Mouse (Mus musculus): ENCODE data around the gene Cerk. TPM values are rescaled to one million over a fixed set of nuclear protein-coding genes. Genes with fewer than 3 reads are reported as not detected.
"Not testable (repeated sequence)": the region's sequence is repeated elsewhere in the genome, so short reads cannot be mapped to it uniquely, and the experiment has no call there.

Gene Cerk
- polyA plus RNA-seq, 1 experiment from 2014 or later: 13.6 TPM

DNA sequence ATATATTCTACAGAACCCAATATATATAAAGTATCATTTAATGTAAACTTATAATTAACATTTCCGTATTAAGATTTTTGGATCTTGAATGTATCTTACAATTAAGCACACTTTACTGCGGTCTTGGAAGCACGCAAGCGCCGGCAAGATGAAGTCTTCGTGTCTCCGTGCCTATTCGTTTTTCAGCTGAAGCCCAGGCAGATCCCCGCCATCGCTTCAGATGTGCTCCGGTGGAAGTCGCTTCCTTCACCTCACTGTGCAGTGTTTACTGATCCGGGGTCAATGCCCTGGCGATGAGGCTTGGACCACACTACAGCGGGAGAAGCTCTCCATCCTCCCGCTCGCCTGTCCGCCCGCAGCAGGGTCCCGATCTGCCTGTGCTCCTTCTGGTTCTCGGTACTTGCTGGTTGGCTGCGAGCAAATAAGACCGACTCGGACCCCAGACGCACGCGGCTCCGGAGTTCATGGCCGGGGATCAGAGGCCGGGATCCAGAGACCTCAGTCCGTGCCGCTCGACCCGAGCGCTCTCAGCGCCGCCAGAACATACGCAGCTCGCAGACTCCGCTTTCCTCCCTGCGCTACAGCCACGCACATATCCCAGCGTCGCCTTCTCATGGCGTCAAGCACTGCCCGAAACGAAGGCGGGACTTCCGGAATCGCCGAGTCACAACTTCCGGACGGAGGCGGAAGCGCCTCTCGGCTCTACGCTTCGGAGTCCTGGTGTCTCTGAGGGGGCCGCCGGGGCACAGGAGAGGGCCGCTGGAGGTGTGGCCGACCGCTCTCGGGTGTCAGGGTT, 28.0 kb upstream of the Cerk start, which contains the start of gene Tbc1d22a:
Gene Tbc1d22a (plus strand): TSS at position 707 of the 796 bp plus-strand sequence.
- H3K9me3 ChIP-seq (ENCODE audit: low read length): no peaks in the 10 kb centered on the region
- no peaks in the 10 kb centered on the region for H3K36me3 ChIP-seq (ENCODE audit: insufficient read depth, low read length)
- under 1% methylated on average over 64 of the region's 64 CpGs for WGBS
- H3K4me2 ChIP-seq (replicated peaks; ENCODE audit: low read depth, low read length): peak within 1 kb of the TSS; percentile 95
- peak within 1 kb of the TSS; percentile 90 for H3K27ac ChIP-seq (ENCODE audit: low read length)
- H3K9ac ChIP-seq (replicated peaks; ENCODE audit: low read length): peak within 1 kb of the TSS; percentile 85
- peak within 1 kb of the TSS; percentile 84 for H3K4me3 ChIP-seq (ENCODE audit: low read length)
- peak; percentile 93 for ATAC-seq (ENCODE audit: low FRiP score, low TSS enrichment)
- no peaks in the 10 kb centered on the region for H3K27me3 ChIP-seq (ENCODE audit: insufficient read depth, low read length)
- H3K4me1 ChIP-seq (ENCODE audit: insufficient read depth, low read length): peaks cover 17% of the 10 kb centered on the region

DNA sequence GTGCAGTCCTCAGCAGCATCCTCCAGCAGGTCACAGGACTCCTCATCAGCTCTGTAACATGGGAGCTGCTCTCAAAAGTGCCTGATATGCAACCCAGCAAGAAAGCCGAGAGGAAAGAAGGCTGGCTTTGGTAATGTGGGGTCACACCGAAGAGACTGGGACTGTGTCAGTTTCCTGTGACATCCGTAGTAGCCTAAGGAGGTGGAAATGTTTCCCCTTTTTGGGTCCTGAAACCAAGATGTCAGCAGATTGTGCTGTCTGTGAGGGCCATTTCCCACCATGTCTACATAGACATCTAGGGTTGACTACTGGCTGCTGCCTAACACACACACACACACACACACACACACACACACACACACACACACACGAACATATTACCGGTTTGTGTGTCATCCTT, 26.3 kb upstream of the Cerk start:
- not testable (repeated sequence) for H3K9ac ChIP-seq (replicated peaks; ENCODE audit: low read length); H3K4me2 ChIP-seq (replicated peaks; ENCODE audit: low read depth, low read length); H3K27ac ChIP-seq (ENCODE audit: low read length); ATAC-seq (ENCODE audit: low FRiP score, low TSS enrichment); H3K9me3 ChIP-seq (ENCODE audit: low read length); H3K4me3 ChIP-seq (ENCODE audit: low read length); H3K36me3 ChIP-seq (ENCODE audit: insufficient read depth, low read length); H3K27me3 ChIP-seq (ENCODE audit: insufficient read depth, low read length)
- peaks cover 17% of the 10 kb centered on the region for H3K4me1 ChIP-seq (ENCODE audit: insufficient read depth, low read length)
- 83% methylated on average over 5 of the region's 5 CpGs for WGBS

DNA sequence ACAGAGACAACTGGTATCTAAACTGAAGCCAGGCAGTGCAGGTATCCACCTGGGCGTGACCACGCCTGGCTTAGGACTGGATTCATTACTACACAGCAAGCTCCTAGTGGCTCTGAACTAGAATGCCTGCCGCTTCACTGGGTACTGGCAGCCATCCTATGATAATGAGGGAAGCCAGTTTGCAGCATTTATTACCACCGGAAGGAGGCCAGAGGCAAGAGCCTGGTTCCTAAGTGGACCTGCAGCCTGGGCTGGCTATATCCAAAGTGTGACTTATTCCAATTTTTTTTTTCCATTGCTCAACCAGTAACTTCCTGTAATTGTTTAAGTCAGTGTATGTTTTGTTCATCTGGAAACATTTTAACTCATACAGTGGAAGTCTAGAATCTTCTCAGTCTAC, 20.4 kb upstream of the Cerk start:
- Histone ChIP-seq H3K27ac (ENCODE audit: low read length) (peak overlapping the region; percentile 50; the same call in 1 of the 2 replicates), H3K36me3 (ENCODE audit: insufficient read depth, low read length) (no peaks in the 10 kb centered on the region), H3K27me3 (ENCODE audit: insufficient read depth, low read length) (no peaks in the 10 kb centered on the region), H3K4me3 (ENCODE audit: low read length) (no peak overlapping the region), H3K4me1 (ENCODE audit: insufficient read depth, low read length) (peaks cover 25% of the 10 kb centered on the region), H3K9ac (replicated peaks; ENCODE audit: low read length) (no peak overlapping the region), H3K9me3 (ENCODE audit: low read length) (no peaks in the 10 kb centered on the region), H3K4me2 (replicated peaks; ENCODE audit: low read depth, low read length) (no peak overlapping the region)
- 61% methylated on average over 4 of the region's 4 CpGs for WGBS
- ATAC-seq (ENCODE audit: low FRiP score, low TSS enrichment): 0 out of 2 replicates have a peak, but pooled peaks have one; percentile 19

DNA sequence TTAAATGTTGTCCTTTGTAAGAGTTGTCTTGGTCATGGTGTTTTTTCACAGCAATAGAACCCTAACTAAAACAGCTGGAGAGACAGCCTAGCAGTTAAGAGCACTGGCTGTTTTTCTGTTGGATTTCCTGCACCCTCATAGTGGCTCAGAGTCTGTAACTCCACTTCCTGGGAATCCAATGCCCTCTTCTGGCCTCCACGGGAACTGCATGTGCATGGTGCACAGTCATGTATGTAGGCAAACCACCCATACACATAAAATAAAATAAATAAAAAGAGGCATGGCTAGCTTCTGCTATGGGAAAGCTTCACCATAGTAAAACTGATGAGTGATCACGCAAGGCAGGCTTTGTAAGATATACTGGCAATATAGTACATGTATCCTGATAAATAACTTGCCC, 19.4 kb upstream of the Cerk start:
- Histone ChIP-seq H3K9me3 (ENCODE audit: low read length) (no peaks in the 10 kb centered on the region), H3K27ac (ENCODE audit: low read length) (no peak overlapping the region), H3K4me1 (ENCODE audit: insufficient read depth, low read length) (peaks cover 35% of the 10 kb centered on the region), H3K9ac (replicated peaks; ENCODE audit: low read length) (no peak overlapping the region), H3K27me3 (ENCODE audit: insufficient read depth, low read length) (no peaks in the 10 kb centered on the region), H3K4me2 (replicated peaks; ENCODE audit: low read depth, low read length) (no peak overlapping the region), H3K36me3 (ENCODE audit: insufficient read depth, low read length) (no peaks in the 10 kb centered on the region), H3K4me3 (ENCODE audit: low read length) (no peak overlapping the region)
- 67% methylated on average over 2 of the region's 2 CpGs for WGBS
- no peak for ATAC-seq (ENCODE audit: low FRiP score, low TSS enrichment)

DNA sequence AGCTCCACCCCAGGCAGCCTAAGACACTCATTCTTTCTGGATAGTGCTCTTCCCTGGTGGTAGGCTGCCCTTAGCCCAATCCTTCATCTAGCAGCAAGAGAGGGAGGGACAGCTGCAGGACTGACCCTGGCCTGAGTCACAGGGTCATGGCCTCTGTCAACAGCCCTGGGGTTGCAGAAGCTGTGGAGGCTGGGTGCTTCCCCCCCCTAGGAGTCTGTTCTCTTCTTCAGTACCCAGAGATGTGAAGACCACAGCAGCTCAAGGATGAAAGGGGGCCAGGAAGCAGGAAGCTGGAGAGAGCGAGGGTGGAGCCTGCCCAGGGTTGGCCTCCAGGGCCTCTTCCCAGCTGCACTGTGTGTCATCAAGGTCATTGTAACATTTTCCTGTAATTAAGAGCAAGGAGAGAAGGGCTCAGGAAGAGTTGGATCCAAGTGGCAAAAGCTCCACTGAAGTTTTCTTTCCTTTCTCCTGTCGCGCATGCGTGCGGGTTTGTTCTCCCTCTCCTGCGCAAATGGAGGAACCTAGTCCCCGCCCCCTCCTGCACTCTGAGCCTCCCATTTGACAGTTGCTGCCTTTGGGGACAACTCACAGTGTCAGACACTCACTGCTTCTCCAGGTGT, 18.1 kb upstream of the Cerk start:
- H3K4me3 ChIP-seq (ENCODE audit: low read length): no peak overlapping the region
- peak overlapping the region; percentile 28; the same call in 1 of the 2 replicates for H3K27ac ChIP-seq (ENCODE audit: low read length)
- H3K36me3 ChIP-seq (ENCODE audit: insufficient read depth, low read length): no peaks in the 10 kb centered on the region
- no peaks in the 10 kb centered on the region for H3K27me3 ChIP-seq (ENCODE audit: insufficient read depth, low read length)
- no peaks in the 10 kb centered on the region for H3K9me3 ChIP-seq (ENCODE audit: low read length)
- no peak for ATAC-seq (ENCODE audit: low FRiP score, low TSS enrichment)
- WGBS: 36% methylated on average over 7 of the region's 7 CpGs
- H3K9ac ChIP-seq (replicated peaks; ENCODE audit: low read length): no peak overlapping the region
- H3K4me2 ChIP-seq (replicated peaks; ENCODE audit: low read depth, low read length): no peak overlapping the region
- peaks cover 37% of the 10 kb centered on the region for H3K4me1 ChIP-seq (ENCODE audit: insufficient read depth, low read length)

DNA sequence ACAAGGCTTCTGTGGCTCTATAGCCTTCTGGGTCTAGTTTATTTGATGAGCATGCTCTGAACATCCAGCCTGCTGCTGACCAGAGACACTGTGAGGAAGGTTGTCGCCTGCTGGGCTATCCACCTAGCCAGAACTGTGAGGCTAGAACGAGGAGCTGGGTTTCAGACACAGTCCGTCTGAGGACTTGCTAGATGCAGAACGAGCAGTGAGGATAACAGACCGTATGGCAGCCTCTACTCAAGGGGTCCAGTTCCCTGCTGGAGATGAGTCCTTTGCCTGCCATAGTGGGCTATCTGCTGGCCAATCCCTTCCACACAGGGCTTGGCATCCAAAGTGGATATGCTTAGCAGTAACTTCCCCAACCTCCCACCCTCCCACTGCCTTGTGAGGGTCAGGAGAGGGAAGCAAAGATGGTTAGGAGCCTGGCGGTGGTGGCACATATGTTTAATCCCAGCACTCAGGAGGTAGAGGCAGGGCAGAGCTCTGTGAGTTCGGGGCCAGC, 17.4 kb upstream of the Cerk start:
- peaks cover 37% of the 10 kb centered on the region for H3K4me1 ChIP-seq (ENCODE audit: insufficient read depth, low read length)
- whole genome bisulfite sequencing: 74% methylated on average over 7 of the region's 7 CpGs
- H3K27me3 ChIP-seq (ENCODE audit: insufficient read depth, low read length): no peaks in the 10 kb centered on the region
- no peaks in the 10 kb centered on the region for H3K36me3 ChIP-seq (ENCODE audit: insufficient read depth, low read length)
- H3K9ac ChIP-seq (replicated peaks; ENCODE audit: low read length): no peak overlapping the region
- H3K4me2 ChIP-seq (replicated peaks; ENCODE audit: low read depth, low read length): no peak overlapping the region
- no peak for ATAC-seq (ENCODE audit: low FRiP score, low TSS enrichment)
- no peaks in the 10 kb centered on the region for H3K9me3 ChIP-seq (ENCODE audit: low read length)
- no peak overlapping the region for H3K4me3 ChIP-seq (ENCODE audit: low read length)
- peak overlapping the region; percentile 36; the same call in 1 of the 2 replicates for H3K27ac ChIP-seq (ENCODE audit: low read length)

DNA sequence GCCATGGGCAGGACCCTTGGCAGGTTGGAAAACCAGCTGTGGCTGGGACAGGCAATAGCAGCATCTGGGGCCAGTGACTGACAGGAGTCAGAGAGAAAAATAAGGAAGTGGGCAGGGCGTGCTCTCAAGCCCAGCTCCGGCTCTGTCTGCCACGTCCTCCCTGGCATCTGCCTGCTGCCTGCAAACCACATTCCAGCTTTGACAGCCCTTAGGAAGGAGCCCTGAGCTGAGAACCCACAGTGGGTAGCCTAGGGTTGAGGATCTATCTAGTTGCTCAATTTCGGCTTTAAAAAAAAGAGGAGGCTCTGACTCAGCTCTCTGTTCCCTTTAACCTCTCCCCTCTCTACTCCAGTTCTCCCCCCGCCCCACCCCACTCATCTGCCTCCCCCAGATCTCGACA, 16.7 kb upstream of the Cerk start:
- H3K4me3 ChIP-seq (ENCODE audit: low read length): no peak overlapping the region
- no peaks in the 10 kb centered on the region for H3K36me3 ChIP-seq (ENCODE audit: insufficient read depth, low read length)
- no peak overlapping the region for H3K9ac ChIP-seq (replicated peaks; ENCODE audit: low read length)
- 14% methylated on average over 6 of the region's 6 CpGs for WGBS
- H3K4me2 ChIP-seq (replicated peaks; ENCODE audit: low read depth, low read length): no peak overlapping the region
- peaks cover 37% of the 10 kb centered on the region for H3K4me1 ChIP-seq (ENCODE audit: insufficient read depth, low read length)
- no peaks in the 10 kb centered on the region for H3K27me3 ChIP-seq (ENCODE audit: insufficient read depth, low read length)
- ATAC-seq (ENCODE audit: low FRiP score, low TSS enrichment): no peak
- H3K27ac ChIP-seq (ENCODE audit: low read length): peak overlapping the region; percentile 36; the same call in 1 of the 2 replicates
- no peaks in the 10 kb centered on the region for H3K9me3 ChIP-seq (ENCODE audit: low read length)

DNA sequence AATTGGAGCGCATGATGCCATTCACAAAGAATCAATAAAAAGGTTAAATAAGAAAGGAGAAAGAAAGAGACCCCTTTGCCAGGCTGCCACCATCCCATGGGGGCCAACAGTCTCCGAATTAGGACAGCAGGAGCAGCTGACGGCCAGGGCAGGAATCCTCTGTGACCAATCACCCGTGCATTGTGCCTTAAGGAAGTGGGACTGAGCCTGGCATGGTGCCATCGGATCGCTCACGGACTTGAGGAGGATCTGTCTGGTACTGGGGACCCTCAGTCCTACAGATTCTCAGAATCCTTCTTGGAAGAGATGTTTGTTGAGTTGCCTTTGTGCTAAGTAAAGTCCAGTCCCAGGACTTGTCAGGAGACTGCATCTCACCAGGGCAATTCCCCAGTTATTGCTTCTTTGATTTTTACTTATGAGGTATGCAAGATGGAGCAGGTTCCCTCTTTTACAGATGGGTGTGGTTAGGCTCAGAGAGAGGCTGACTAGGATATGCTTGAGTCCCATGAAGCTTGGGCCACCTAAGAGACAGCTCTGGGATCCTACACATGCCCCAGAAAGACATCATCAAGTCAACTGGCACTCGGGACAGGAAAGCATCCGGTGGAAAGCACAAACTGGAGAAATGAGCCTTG, 15.9 kb upstream of the Cerk start:
- no peaks in the 10 kb centered on the region for H3K36me3 ChIP-seq (ENCODE audit: insufficient read depth, low read length)
- H3K4me3 ChIP-seq (ENCODE audit: low read length): no peak overlapping the region
- H3K4me2 ChIP-seq (replicated peaks; ENCODE audit: low read depth, low read length): no peak overlapping the region
- H3K9ac ChIP-seq (replicated peaks; ENCODE audit: low read length): 0 out of 2 replicates have a peak overlapping the region, but pooled peaks have one; percentile 27
- WGBS: 51% methylated on average over 9 of the region's 9 CpGs
- H3K27ac ChIP-seq (ENCODE audit: low read length): peak overlapping the region; percentile 39
- no peak for ATAC-seq (ENCODE audit: low FRiP score, low TSS enrichment)
- peaks cover 37% of the 10 kb centered on the region for H3K4me1 ChIP-seq (ENCODE audit: insufficient read depth, low read length)
- H3K9me3 ChIP-seq (ENCODE audit: low read length): no peaks in the 10 kb centered on the region
- no peaks in the 10 kb centered on the region for H3K27me3 ChIP-seq (ENCODE audit: insufficient read depth, low read length)

DNA sequence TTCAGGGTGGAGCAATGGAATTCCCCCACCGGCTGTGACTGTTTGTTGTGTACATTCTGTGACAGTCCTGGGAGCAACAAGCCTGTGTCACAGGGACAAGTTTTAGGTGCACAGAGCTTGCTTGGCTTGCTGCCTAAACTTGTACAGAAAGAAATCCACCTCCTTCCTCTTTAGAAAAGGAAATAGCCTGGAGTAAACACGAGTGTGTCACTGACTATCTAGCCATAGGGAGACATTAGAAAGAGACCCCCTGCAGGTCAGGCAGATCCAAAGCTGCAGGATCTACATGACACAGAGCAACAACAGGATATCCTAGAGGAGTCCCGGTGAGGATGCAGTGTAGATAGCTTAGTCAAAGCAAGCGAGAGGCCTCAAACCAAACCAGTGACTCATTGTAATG, 15.2 kb upstream of the Cerk start:
- Histone ChIP-seq H3K9ac (replicated peaks; ENCODE audit: low read length) (no peak overlapping the region), H3K4me2 (replicated peaks; ENCODE audit: low read depth, low read length) (no peak overlapping the region), H3K36me3 (ENCODE audit: insufficient read depth, low read length) (no peaks in the 10 kb centered on the region), H3K27me3 (ENCODE audit: insufficient read depth, low read length) (no peaks in the 10 kb centered on the region), H3K4me1 (ENCODE audit: insufficient read depth, low read length) (peaks cover 37% of the 10 kb centered on the region), H3K27ac (ENCODE audit: low read length) (peak overlapping the region; percentile 39), H3K9me3 (ENCODE audit: low read length) (no peaks in the 10 kb centered on the region), H3K4me3 (ENCODE audit: low read length) (no peak overlapping the region)
- peak; percentile 43; the same call in 1 of the 2 replicates for ATAC-seq (ENCODE audit: low FRiP score, low TSS enrichment)
- 42% methylated on average over 4 of the region's 4 CpGs for WGBS
